Mouse (Mus musculus): ENCODE results near the gene Slc9a1. TPM values are rescaled to one million over a fixed set of nuclear protein-coding genes. Genes with fewer than 3 reads are reported as not detected.
A peak's percentile ranks its signal among the peaks of the same experiment; 100 is the strongest.

The Slc9a1 gene
- total and polyA plus RNA-seq, 3 experiments: 7.3 to 44.6 (median 27.3) TPM

GRCm38 (mm10) chr4:133421989-133422388 lies 52.5 kb downstream of the Slc9a1 start:
- DNase-seq (ENCODE audit: low spot score) (no peak), ATAC-seq (ENCODE audit: extremely low read depth, insufficient number of reproducible peaks, low FRiP score, poor library complexity, severe bottlenecking) (no peak)
- H3K4me3 ChIP-seq (ENCODE audit: low read depth, low read length): no peak overlapping the region
- TF ChIP-seq GATA1 (IDR thresholded peaks at IDR 0.05; ENCODE audit: borderline replicate concordance, low read length): no peak
- TF ChIP-seq POLR2AphosphoS5 (IDR thresholded peaks at IDR 0.05; ENCODE audit: insufficient replicate concordance, low read depth, low read length): no peak
- no peak for TF ChIP-seq TAL1 (conservative IDR thresholded peaks at IDR 0.05; ENCODE audit: low read depth, low read length)
- TF ChIP-seq CTCF (IDR thresholded peaks at IDR 0.05; ENCODE audit: low read depth, low read length): no peak
- no peak for TF ChIP-seq GATA2 (IDR thresholded peaks at IDR 0.05; ENCODE audit: borderline replicate concordance, low read depth, low read length)
- H3K9me3 ChIP-seq (replicated peaks): no peaks in the 10 kb centered on the region
- H3K36me3 ChIP-seq (replicated peaks): peaks cover 70% of the 10 kb centered on the region
- H3K4me1 ChIP-seq (ENCODE audit: insufficient read depth, low read depth, low read length): peaks cover 26% of the 10 kb centered on the region
- 0 out of 2 replicates have a peak, but pooled peaks cover 2% of the 10 kb centered on the region for H3K27me3 ChIP-seq (ENCODE audit: insufficient read depth, low read length)

- H3K4me1 ChIP-seq (ENCODE audit: insufficient read depth, low read depth, low read length): peaks cover 26% of the 10 kb centered on the region
- no peak overlapping the region for H3K4me3 ChIP-seq (ENCODE audit: low read depth, low read length)
- DNase-seq (ENCODE audit: low spot score) (no peak), ATAC-seq (ENCODE audit: extremely low read depth, insufficient number of reproducible peaks, low FRiP score, poor library complexity, severe bottlenecking) (no peak)
- peaks cover 64% of the 10 kb centered on the region for H3K36me3 ChIP-seq (replicated peaks)
- no peaks in the 10 kb centered on the region for H3K9me3 ChIP-seq (replicated peaks)
- no peak for TF ChIP-seq GATA1 (IDR thresholded peaks at IDR 0.05; ENCODE audit: borderline replicate concordance, low read length)
- TF ChIP-seq GATA2 (IDR thresholded peaks at IDR 0.05; ENCODE audit: borderline replicate concordance, low read depth, low read length): no peak
- TF ChIP-seq TAL1 (conservative IDR thresholded peaks at IDR 0.05; ENCODE audit: low read depth, low read length): no peak
- TF ChIP-seq CTCF (IDR thresholded peaks at IDR 0.05; ENCODE audit: low read depth, low read length): no peak
- no peak for TF ChIP-seq POLR2AphosphoS5 (IDR thresholded peaks at IDR 0.05; ENCODE audit: insufficient replicate concordance, low read depth, low read length)
- H3K27me3 ChIP-seq (ENCODE audit: insufficient read depth, low read length): peaks cover 8% of the 10 kb centered on the region; the same call in 1 of the 2 replicates
Measured at GRCm38 (mm10) chr4:133422601-133423000, 53.1 kb downstream of the Slc9a1 start.

- Histone ChIP-seq H3K4me1 (ENCODE audit: insufficient read depth, low read depth, low read length) (peaks cover 26% of the 10 kb centered on the region), H3K4me3 (ENCODE audit: low read depth, low read length) (no peak overlapping the region), H3K36me3 (replicated peaks) (peaks cover 59% of the 10 kb centered on the region), H3K9me3 (replicated peaks) (no peaks in the 10 kb centered on the region), H3K27me3 (ENCODE audit: insufficient read depth, low read length) (peaks cover 10% of the 10 kb centered on the region; the same call in 1 of the 2 replicates)
- no peak for ATAC-seq (ENCODE audit: extremely low read depth, insufficient number of reproducible peaks, low FRiP score, poor library complexity, severe bottlenecking)
- TF ChIP-seq POLR2AphosphoS5 (IDR thresholded peaks at IDR 0.05; ENCODE audit: insufficient replicate concordance, low read depth, low read length) (no peak), GATA1 (IDR thresholded peaks at IDR 0.05; ENCODE audit: borderline replicate concordance, low read length) (no peak), CTCF (IDR thresholded peaks at IDR 0.05; ENCODE audit: low read depth, low read length) (peak; percentile 93)
- DNase-seq (ENCODE audit: low spot score): peak; percentile 28
Measured at GRCm38 (mm10) chr4:133423108-133423507, 53.6 kb downstream of the Slc9a1 start.

GRCm38 (mm10) chr4:133423691-133424090 lies 54.2 kb downstream of the Slc9a1 start:
- Histone ChIP-seq H3K36me3 (replicated peaks) (peaks cover 53% of the 10 kb centered on the region), H3K27me3 (ENCODE audit: insufficient read depth, low read length) (peaks cover 15% of the 10 kb centered on the region), H3K9me3 (replicated peaks) (no peaks in the 10 kb centered on the region), H3K4me1 (ENCODE audit: insufficient read depth, low read depth, low read length) (peaks cover 24% of the 10 kb centered on the region), H3K4me3 (ENCODE audit: low read depth, low read length) (no peak overlapping the region)
- DNase-seq (ENCODE audit: low spot score): no peak
- TF ChIP-seq CTCF (IDR thresholded peaks at IDR 0.05; ENCODE audit: low read depth, low read length): no peak
- no peak for TF ChIP-seq POLR2AphosphoS5 (IDR thresholded peaks at IDR 0.05; ENCODE audit: insufficient replicate concordance, low read depth, low read length)
- no peak for TF ChIP-seq GATA2 (IDR thresholded peaks at IDR 0.05; ENCODE audit: borderline replicate concordance, low read depth, low read length)
- TF ChIP-seq TAL1 (conservative IDR thresholded peaks at IDR 0.05; ENCODE audit: low read depth, low read length): no peak
- no peak for TF ChIP-seq GATA1 (IDR thresholded peaks at IDR 0.05; ENCODE audit: borderline replicate concordance, low read length)
- ATAC-seq (ENCODE audit: extremely low read depth, insufficient number of reproducible peaks, low FRiP score, poor library complexity, severe bottlenecking): no peak

- DNase-seq (ENCODE audit: low spot score) (peak; percentile 66), ATAC-seq (ENCODE audit: extremely low read depth, insufficient number of reproducible peaks, low FRiP score, poor library complexity, severe bottlenecking) (no peak)
- H3K9me3 ChIP-seq (replicated peaks): no peaks in the 10 kb centered on the region
- TF ChIP-seq CTCF (IDR thresholded peaks at IDR 0.05; ENCODE audit: low read depth, low read length): peak; percentile 77
- TF ChIP-seq POLR2AphosphoS5 (IDR thresholded peaks at IDR 0.05; ENCODE audit: insufficient replicate concordance, low read depth, low read length): no peak
- H3K27me3 ChIP-seq (ENCODE audit: insufficient read depth, low read length): peaks cover 16% of the 10 kb centered on the region
- H3K36me3 ChIP-seq (replicated peaks): peaks cover 49% of the 10 kb centered on the region
- peaks cover 21% of the 10 kb centered on the region for H3K4me1 ChIP-seq (ENCODE audit: insufficient read depth, low read depth, low read length)
- no peak overlapping the region for H3K4me3 ChIP-seq (ENCODE audit: low read depth, low read length)
Measured at GRCm38 (mm10) chr4:133424100-133424499, 54.6 kb downstream of the Slc9a1 start.

GRCm38 (mm10) chr4:133426141-133426540 lies 56.6 kb downstream of the Slc9a1 start:
- H3K27me3 ChIP-seq (ENCODE audit: insufficient read depth, low read length): peaks cover 21% of the 10 kb centered on the region
- ATAC-seq (ENCODE audit: extremely low read depth, insufficient number of reproducible peaks, low FRiP score, poor library complexity, severe bottlenecking) (no peak), DNase-seq (ENCODE audit: low spot score) (no peak)
- no peaks in the 10 kb centered on the region for H3K9me3 ChIP-seq (replicated peaks)
- no peak for TF ChIP-seq GATA1 (IDR thresholded peaks at IDR 0.05; ENCODE audit: borderline replicate concordance, low read length)
- TF ChIP-seq TAL1 (conservative IDR thresholded peaks at IDR 0.05; ENCODE audit: low read depth, low read length): no peak
- no peak for TF ChIP-seq CTCF (IDR thresholded peaks at IDR 0.05; ENCODE audit: low read depth, low read length)
- TF ChIP-seq GATA2 (IDR thresholded peaks at IDR 0.05; ENCODE audit: borderline replicate concordance, low read depth, low read length): no peak
- TF ChIP-seq POLR2AphosphoS5 (IDR thresholded peaks at IDR 0.05; ENCODE audit: insufficient replicate concordance, low read depth, low read length): no peak
- peaks cover 29% of the 10 kb centered on the region for H3K36me3 ChIP-seq (replicated peaks)
- peaks cover 14% of the 10 kb centered on the region for H3K4me1 ChIP-seq (ENCODE audit: insufficient read depth, low read depth, low read length)
- no peak overlapping the region for H3K4me3 ChIP-seq (ENCODE audit: low read depth, low read length)

All from G1E (cell line).